Mouse (Mus musculus) gastrocnemius, postnatal 10 days (tissue): ENCODE data around the gene Gm5294. TPM values are rescaled to one million over a fixed set of nuclear protein-coding genes. Genes with fewer than 3 reads are reported as not detected.

Experiments used
- DNase-seq: peaks from one replicate; pipeline ENCODE4 v3.0.0; 2021; ENCODE audit warnings: mixed read lengths
- total RNA-seq, 2 experiments: library from RNA; stranded (reverse); gene quantifications; 2 replicates each; pipeline ENCODE4 v1.2.3; 2021

The Gm5294 gene
- total RNA-seq, 2 experiments from 2014 or later = not detected

GRCm38 (mm10) chr5:138849682-138850461 lies 30.0 kb downstream of the Gm5294 start:
- DNase-seq = peak; percentile 20

GRCm38 (mm10) chr5:138850462-138850844 lies 30.6 kb downstream of the Gm5294 start:
- no peak for DNase-seq

GRCm38 (mm10) chr5:138851296-138851780 lies 31.5 kb downstream of the Gm5294 start:
- DNase-seq = no peak

- DNase-seq = no peak
Measured at GRCm38 (mm10) chr5:138852151-138852550, 32.3 kb downstream of the Gm5294 start.

- no peak for DNase-seq
Measured at GRCm38 (mm10) chr5:138853349-138853748, 33.5 kb downstream of the Gm5294 start.

- peak; percentile 82 for DNase-seq
Measured at GRCm38 (mm10) chr5:138857010-138857617, 37.2 kb downstream of the Gm5294 start.

- no peak for DNase-seq
Measured at GRCm38 (mm10) chr5:138857811-138858251, 38.0 kb downstream of the Gm5294 start.

GRCm38 (mm10) chr5:138863681-138864146 lies 43.8 kb downstream of the Gm5294 start:
- DNase-seq = no peak

- DNase-seq = no peak
Measured at GRCm38 (mm10) chr5:138864166-138864565, 44.3 kb downstream of the Gm5294 start.

GRCm38 (mm10) chr5:138864880-138865279 lies 45.0 kb downstream of the Gm5294 start:
- DNase-seq = no peak

- DNase-seq = no peak
Measured at GRCm38 (mm10) chr5:138865637-138866036, 45.8 kb downstream of the Gm5294 start.

Other genes with a start within 250 kb of the Gm5294 start
- gene Zfp68, start 200.3 kb upstream of the Gm5294 start, total RNA-seq = 10 to 100 TPM; 19.2 to 22.1 TPM
- 1 to 10 TPM; 2.9 to 5.1 TPM for gene A430033K04Rik, start 197.2 kb upstream of the Gm5294 start, total RNA-seq
- 10 to 100 TPM; 29.2 to 41.6 TPM for gene Fam20c, start 65.6 kb upstream of the Gm5294 start, total RNA-seq
- 10 to 100 TPM; 20.1 to 33.5 TPM for gene Pdgfa, start 177.3 kb downstream of the Gm5294 start, total RNA-seq